Mouse (Mus musculus) testis, postnatal 10 days (tissue): ENCODE measurements around the gene Cryl1.

ENCODE experiments used
- DNase-seq: peaks from one replicate; pipeline ENCODE4 v3.0.0; 2021; ENCODE audit warnings: low spot score

Gene Cryl1

DNA sequence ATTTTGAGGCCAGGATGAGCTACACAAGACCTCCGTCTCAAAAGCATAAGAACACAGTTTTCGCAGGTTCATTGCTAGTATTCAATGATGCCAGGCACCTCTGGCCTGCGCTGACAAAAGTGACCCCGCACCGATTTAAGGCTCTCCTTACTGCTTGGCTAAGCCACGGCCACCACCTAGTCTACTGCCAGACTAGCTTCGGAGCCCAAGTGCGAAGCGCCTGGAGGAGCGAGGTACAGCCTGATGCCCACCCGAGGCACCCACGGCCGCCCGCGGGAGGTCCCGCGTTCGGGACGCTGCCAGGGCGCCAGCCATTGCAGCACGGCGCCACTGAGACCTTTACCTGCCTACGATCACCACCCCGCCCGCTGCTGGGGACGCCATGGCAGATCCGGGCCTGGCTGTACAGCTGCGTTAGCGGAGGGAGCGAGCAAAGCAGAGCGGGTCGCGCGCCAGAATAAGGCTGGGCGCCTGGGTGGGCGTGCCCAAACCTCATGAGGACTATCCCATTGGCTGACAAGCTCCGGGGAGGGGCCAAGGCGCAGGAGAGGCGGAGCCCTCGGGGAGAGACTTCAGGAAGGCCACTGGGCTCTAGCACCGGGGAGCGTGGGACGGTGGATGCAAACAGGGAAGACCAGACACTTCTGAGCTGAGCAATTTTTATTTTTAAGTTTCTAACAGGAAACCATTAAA, at the start of gene Cryl1:
Gene Cryl1, minus strand, starts transcription at position 465 of the 693 bp plus-strand sequence.
- peak; percentile 98 for DNase-seq

GRCm38 (mm10) chr14:57430451-57430850, 32.1 kb upstream of the Cryl1 start:
- DNase-seq, result no peak

DNA sequence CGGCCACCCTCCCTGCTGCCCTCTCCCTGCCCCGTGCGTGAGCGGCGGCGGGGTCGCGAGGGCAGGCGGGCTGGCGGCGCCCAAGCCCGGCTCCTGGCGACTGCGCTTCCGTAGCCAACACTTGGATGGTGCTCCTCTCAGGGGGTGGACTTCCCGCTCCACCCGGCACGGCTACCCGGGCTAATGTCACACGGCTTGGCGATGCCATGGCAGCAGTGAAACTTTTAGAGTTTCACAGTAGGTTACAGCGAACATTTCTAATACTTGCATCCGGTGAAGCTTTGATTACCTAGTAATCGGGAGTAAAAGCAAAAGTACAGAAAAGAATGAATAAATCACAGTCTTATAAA, 25.9 kb upstream of the Cryl1 start:
- no peak for DNase-seq

- peak; percentile 94 for DNase-seq
Observed at GRCm38 (mm10) chr14:57423432-57424211, 25.3 kb upstream of the Cryl1 start, which contains the start of gene Ift88. TSS of gene Ift88 (plus strand) at chr14:57424062.

DNA sequence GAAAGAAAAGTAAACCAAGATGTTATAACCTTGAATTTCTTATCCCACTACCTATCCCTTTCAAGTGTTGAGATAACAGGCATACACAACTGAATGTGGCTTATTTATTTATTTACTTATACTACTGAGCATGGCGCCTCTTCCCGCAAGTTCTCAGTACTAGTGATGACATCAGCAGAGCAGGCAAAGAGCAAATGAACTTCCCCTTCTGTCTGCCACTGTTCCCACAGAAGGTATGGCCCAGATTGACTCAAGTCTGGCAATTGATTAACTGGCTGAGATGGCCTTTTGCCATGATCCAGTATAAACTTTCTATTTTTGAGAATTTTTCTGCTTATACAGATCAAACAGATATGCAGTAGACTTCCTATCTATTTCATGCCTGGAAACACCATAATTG, 18.9 kb upstream of the Cryl1 start:
- no peak for DNase-seq

DNA sequence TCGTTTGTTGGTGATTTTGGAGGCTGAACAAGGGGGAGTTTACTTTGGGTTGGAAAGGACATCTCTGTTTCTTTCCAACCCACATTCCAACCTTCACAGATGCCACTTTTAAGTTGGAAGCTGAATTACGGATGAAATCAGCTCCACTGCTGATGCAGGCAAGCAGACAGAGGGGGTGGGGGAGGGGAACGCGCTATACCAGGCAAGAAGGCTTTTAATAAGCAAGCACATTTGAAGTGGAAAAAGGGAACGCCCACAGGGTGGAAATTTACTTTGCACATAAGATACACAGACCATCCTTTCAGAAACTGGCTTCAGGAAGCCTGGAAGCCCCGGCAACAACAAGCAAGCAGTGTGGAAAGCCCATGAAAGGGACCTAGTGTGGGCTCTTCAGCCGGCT, 13.8 kb upstream of the Cryl1 start:
- no peak for DNase-seq

- DNase-seq, result no peak
Observed at GRCm38 (mm10) chr14:57409106-57409505, 10.8 kb upstream of the Cryl1 start.

DNA sequence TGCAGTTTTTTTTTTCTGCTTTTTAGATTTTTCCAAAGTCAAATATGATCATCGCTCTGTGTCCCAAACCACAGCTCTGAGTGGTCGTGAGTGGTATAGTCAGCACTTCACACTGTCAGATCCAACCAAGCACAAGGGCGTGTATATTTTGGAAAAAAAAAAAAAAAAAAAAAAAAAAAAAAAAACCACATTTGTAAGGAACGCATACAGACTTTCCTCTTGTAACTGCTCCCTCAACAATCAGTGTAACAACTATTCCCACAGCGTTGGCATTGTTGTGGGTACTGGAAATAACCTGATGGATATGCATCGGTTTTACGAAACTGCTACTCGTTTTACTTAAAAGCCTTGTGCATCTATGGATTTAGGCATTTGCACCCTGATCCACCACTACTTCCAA, 9.8 kb upstream of the Cryl1 start:
- DNase-seq, result no peak

GRCm38 (mm10) chr14:57407039-57407987, 9.0 kb upstream of the Cryl1 start:
- peak; percentile 73 for DNase-seq

DNA sequence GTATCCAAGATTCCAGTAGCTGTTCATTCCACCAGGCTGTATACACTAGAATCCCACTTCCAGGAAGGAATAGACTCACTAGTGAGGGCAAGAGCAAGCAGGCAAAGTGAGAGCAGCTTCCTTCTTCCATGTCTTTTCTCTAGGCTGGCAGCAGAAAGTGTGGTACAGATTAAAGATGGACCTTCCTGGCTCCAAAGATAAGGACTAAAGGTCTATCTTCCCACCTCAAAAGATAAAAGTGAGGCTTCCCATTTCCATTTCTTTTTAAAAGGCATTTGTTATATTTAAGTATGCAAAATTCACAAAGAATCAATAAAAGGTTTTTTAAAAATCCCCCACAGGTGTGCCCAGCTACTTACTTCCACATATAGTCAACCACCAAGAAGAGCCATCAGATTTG, 4.5 kb upstream of the Cryl1 start:
- no peak for DNase-seq

- no peak for DNase-seq
Observed at GRCm38 (mm10) chr14:57398813-57399427, 591 bp upstream of the Cryl1 start.

GRCm38 (mm10) chr14:57397221-57397620, 1.1 kb downstream of the Cryl1 start:
- no peak for DNase-seq

DNA sequence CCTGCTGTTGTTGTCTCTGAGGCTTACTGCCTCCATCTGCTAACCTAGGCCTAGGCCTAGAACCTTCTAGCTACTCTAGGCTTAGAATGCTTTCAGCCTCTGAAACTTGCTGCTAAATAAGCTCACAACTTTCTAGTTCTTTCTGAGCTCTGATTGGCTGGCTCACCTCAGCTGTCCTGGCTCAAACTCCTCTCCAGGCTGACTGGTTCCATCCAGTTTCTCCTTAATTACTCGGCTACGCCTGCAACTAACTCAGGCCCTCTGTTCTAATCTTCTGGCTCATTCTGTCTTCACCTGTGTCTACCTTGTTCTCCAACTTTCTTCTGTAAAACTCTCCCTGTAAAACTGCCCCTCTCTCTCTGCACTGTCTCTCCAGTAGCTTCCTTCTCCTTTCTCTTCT, 2.9 kb downstream of the Cryl1 start:
- DNase-seq, result no peak

GRCm38 (mm10) chr14:57392278-57392677, 6.1 kb downstream of the Cryl1 start:
- DNase-seq, result no peak

DNA sequence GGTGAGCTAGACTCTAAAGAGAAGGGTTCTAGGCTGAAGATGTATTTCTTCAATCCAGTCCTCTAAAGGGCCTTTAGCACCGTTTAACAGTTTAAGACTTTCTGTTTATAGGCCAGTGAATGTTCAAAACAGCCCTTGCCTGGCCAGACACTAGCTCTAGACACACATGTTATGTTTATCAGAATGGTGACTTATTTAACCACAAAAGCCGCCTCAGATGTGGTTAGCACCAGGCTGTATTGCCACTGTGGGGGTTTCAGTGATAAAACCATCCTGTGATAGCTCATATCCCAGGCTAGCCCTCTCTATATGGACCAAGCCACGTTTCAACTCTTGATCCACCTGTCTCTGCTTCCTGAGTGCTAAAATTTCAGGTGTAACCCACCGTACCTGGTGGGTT, 6.7 kb downstream of the Cryl1 start:
- DNase-seq, result no peak

- no peak for DNase-seq
Observed at GRCm38 (mm10) chr14:57386758-57387561, 11.4 kb downstream of the Cryl1 start.

DNA sequence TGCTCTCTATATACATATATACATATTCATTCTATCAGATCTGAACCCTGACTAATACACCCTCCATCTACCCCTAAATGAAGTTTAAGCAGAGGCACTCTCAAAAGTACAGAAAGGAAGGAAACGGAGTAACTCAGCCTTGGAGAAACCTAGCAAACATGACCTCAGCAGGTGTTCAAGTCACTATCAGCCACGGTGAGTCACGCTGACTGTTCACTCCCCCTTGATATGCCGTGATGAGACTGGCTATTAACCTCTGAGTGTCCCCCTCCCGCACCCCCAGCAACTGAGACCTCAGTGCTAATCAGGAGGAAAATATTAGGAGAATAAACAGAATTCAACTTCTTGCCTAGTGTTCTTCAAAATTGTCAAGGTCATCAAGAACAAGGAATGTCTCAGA, 12.7 kb downstream of the Cryl1 start:
- DNase-seq, result no peak

- DNase-seq, result no peak
Observed at GRCm38 (mm10) chr14:57377531-57377930, 20.8 kb downstream of the Cryl1 start.

- DNase-seq, result no peak
Observed at GRCm38 (mm10) chr14:57376956-57377355, 21.4 kb downstream of the Cryl1 start.

DNA sequence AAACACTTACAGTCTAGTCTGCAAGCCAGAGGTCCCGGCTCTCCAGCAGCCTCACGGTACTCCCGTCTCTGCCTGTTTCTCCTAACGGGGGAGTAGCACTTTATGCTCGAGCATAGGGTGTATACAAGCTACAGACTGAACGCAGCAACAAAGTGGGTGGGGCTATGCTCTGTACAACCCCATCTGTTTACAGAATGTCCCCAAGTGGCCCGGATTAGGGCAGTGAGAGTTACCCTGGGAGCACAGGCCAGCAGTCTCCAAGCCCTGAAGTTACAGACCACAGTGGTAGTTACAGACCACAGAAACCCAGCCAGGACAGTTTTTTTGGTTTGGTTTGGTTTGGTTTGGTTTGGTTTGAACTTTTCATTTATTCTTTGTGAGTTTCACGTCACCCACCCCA, 22.3 kb downstream of the Cryl1 start:
- no peak for DNase-seq

GRCm38 (mm10) chr14:57375205-57375604, 23.1 kb downstream of the Cryl1 start:
- DNase-seq, result no peak
